15 mouse cellular contexts compared by ENCODE assay signal in the genomic region with DNA sequence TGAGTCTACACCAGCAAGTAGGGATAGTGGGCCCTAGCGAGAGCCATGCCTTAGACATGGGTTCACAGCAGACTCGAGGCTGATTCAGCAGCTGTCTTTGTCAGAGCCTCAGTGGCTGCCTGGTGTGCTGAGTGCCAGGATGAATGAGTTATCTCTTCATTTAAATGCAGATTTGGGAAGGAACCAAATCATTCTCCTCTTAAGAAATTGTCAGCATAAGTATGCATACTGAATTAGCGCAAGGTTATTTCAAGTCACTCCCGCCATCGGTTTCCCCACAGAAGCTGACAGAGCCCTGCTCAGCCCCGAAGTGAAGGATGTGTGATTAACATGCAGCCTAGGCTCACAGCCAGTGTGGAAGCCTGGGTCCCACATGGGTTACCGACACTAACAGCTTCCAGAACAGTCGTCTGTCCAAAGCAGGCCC. TPM values are rescaled to one million over a fixed set of nuclear protein-coding genes. Genes with fewer than 3 reads are reported as not detected.
DNase-seq lines count a peak whose midpoint lies in the region; ATAC-seq and TF ChIP-seq lines count a peak whose summit lies in the region.
"Had no signal": no experiment of that assay in that cellular context is flagged by ENCODE, and none has a peak within 500 bp of the region (broad histone marks: within the 10 kb centered on the region; RNA-seq: fewer than 3 reads in every experiment).

No protein-coding gene starts in this region.

- H3K27ac ChIP-seq in lung, embryonic 14.5 days (ENCODE audit: low read depth) = no peak overlapping the region
- peak overlapping the region; percentile 62 for H3K27ac ChIP-seq in forebrain, embryonic 15.5 days (replicated peaks)
- H3K27ac ChIP-seq in hindbrain, embryonic 15.5 days (replicated peaks) = no peak overlapping the region
- H3K27ac ChIP-seq in neural tube, embryonic 15.5 days (replicated peaks) = no peak overlapping the region
- H3K27ac ChIP-seq: limb, embryonic 15.5 days; stomach, embryonic 15.5 days had no signal

- no peak for TF ChIP-seq CTCF in lung, embryonic 14.5 days (IDR thresholded peaks at IDR 0.05; ENCODE audit: low read depth)
- TF ChIP-seq CTCF in lung, adult 2 months (IDR thresholded peaks at IDR 0.05; ENCODE audit: insufficient read depth, low read length) = no peak

- peaks cover 4% of the 10 kb centered on the region; the same call in 1 of the 2 replicates for H3K27me3 ChIP-seq in lung, embryonic 14.5 days (ENCODE audit: insufficient read depth, low read length)
- H3K27me3 ChIP-seq in forebrain, embryonic 15.5 days = no peaks in the 10 kb centered on the region
- no peaks in the 10 kb centered on the region for H3K27me3 ChIP-seq in hindbrain, embryonic 15.5 days
- H3K27me3 ChIP-seq in neural tube, embryonic 15.5 days (replicated peaks) = no peaks in the 10 kb centered on the region
- H3K27me3 ChIP-seq: limb, embryonic 15.5 days; stomach, embryonic 15.5 days had no signal

- DNase-seq in lung, embryonic 14.5 days = peak; percentile 7
- no peak for DNase-seq in lung, postnatal 36 days
- DNase-seq in adrenal gland, postnatal 36 days = no peak
- no peak for DNase-seq in lung, adult 2 months
- DNase-seq: heart, adult 18-20 months; kidney, postnatal 10 days; lung, postnatal 10 days had no signal

- no peak for TF ChIP-seq POLR2A in lung, adult 2 months (IDR thresholded peaks at IDR 0.05; ENCODE audit: borderline replicate concordance, extremely low read depth, low read depth, low read length)

- H3K9ac ChIP-seq in lung, embryonic 14.5 days = no peak overlapping the region
- H3K9ac ChIP-seq in forebrain, embryonic 15.5 days (replicated peaks) = no peak overlapping the region
- H3K9ac ChIP-seq in hindbrain, embryonic 15.5 days = no peak overlapping the region
- H3K9ac ChIP-seq in neural tube, embryonic 15.5 days (replicated peaks) = no peak overlapping the region
- H3K9ac ChIP-seq: limb, embryonic 15.5 days; stomach, embryonic 15.5 days had no signal

- 46% methylated on average over 8 of the region's 8 CpGs for WGBS in lung, embryonic 14.5 days
- 28% methylated on average over 8 of the region's 8 CpGs for WGBS in forebrain, embryonic 15.5 days
- WGBS in hindbrain, embryonic 15.5 days = 19% methylated on average over 8 of the region's 8 CpGs
- WGBS in neural tube, embryonic 15.5 days = 27% methylated on average over 8 of the region's 8 CpGs
- WGBS in lung, adult 2 months = 57% methylated on average over 8 of the region's 8 CpGs

- no peaks in the 10 kb centered on the region for H3K9me3 ChIP-seq in lung, embryonic 14.5 days (ENCODE audit: low read depth, low read length)
- H3K9me3 ChIP-seq in forebrain, embryonic 15.5 days = no peaks in the 10 kb centered on the region
- H3K9me3 ChIP-seq in hindbrain, embryonic 15.5 days = no peaks in the 10 kb centered on the region
- no peaks in the 10 kb centered on the region for H3K9me3 ChIP-seq in neural tube, embryonic 15.5 days (replicated peaks)
- H3K9me3 ChIP-seq: limb, embryonic 15.5 days; stomach, embryonic 15.5 days had no signal

- no peak overlapping the region for H3K4me3 ChIP-seq in lung, embryonic 14.5 days (ENCODE audit: low read depth, low read length)
- H3K4me3 ChIP-seq in forebrain, embryonic 15.5 days = no peak overlapping the region
- H3K4me3 ChIP-seq in hindbrain, embryonic 15.5 days = no peak overlapping the region
- no peak overlapping the region for H3K4me3 ChIP-seq in neural tube, embryonic 15.5 days (replicated peaks)
- no peak overlapping the region for H3K4me3 ChIP-seq in lung, adult 2 months (replicated peaks; ENCODE audit: extremely low read depth, low read depth, low read length)
- H3K4me3 ChIP-seq: limb, embryonic 15.5 days; stomach, embryonic 15.5 days had no signal

- ATAC-seq in lung, embryonic 14.5 days (ENCODE audit: insufficient read depth) = no peak
- ATAC-seq in forebrain, embryonic 15.5 days (replicated peaks) = peak; percentile 78
- peak; percentile 68; the same call in 1 of the 2 replicates for ATAC-seq in hindbrain, embryonic 15.5 days (ENCODE audit: low FRiP score, low read depth)
- ATAC-seq in neural tube, embryonic 15.5 days (ENCODE audit: low FRiP score) = peak; percentile 59
- ATAC-seq: activated CD4-positive, CD25-positive, alpha-beta regulatory T cell, adult 4 months had no signal

- H3K36me3 ChIP-seq in lung, embryonic 14.5 days (ENCODE audit: insufficient read depth) = no peaks in the 10 kb centered on the region
- no peaks in the 10 kb centered on the region for H3K36me3 ChIP-seq in forebrain, embryonic 15.5 days
- no peaks in the 10 kb centered on the region for H3K36me3 ChIP-seq in hindbrain, embryonic 15.5 days
- H3K36me3 ChIP-seq in neural tube, embryonic 15.5 days = no peaks in the 10 kb centered on the region
- H3K36me3 ChIP-seq: limb, embryonic 15.5 days; stomach, embryonic 15.5 days had no signal

- H3K4me2 ChIP-seq in lung, embryonic 14.5 days = no peak overlapping the region
- H3K4me2 ChIP-seq in forebrain, embryonic 15.5 days (replicated peaks) = no peak overlapping the region
- H3K4me2 ChIP-seq in hindbrain, embryonic 15.5 days = no peak overlapping the region
- no peak overlapping the region for H3K4me2 ChIP-seq in neural tube, embryonic 15.5 days
- H3K4me2 ChIP-seq: limb, embryonic 15.5 days; stomach, embryonic 15.5 days had no signal

- H3K4me1 ChIP-seq in lung, embryonic 14.5 days (ENCODE audit: insufficient read depth) = no peaks in the 10 kb centered on the region
- peaks cover 12% of the 10 kb centered on the region for H3K4me1 ChIP-seq in forebrain, embryonic 15.5 days
- peaks cover 13% of the 10 kb centered on the region; the same call in 1 of the 2 replicates for H3K4me1 ChIP-seq in hindbrain, embryonic 15.5 days (replicated peaks)
- peaks cover 9% of the 10 kb centered on the region; the same call in 1 of the 2 replicates for H3K4me1 ChIP-seq in neural tube, embryonic 15.5 days
- H3K4me1 ChIP-seq in lung, adult 2 months (ENCODE audit: control insufficient read depth, insufficient read depth, low read length) = no peaks in the 10 kb centered on the region
- H3K4me1 ChIP-seq: limb, embryonic 15.5 days; stomach, embryonic 15.5 days had no signal

RNA-seq across cellular contexts. Expression of gene Adgra1, which starts 27.8 kb away (rescaled TPM):
- polyA plus RNA-seq in lung, embryonic 14.5 days (2014; fragmentation: Nextera tagmentation; extraction: Ambion mirVana) = not detected in 2 replicates
- polyA plus RNA-seq in forebrain, embryonic 15.5 days (2015; fragmentation: Nextera tagmentation; extraction: Ambion mirVana) = 11.8 and 12.3 TPM in 2 replicates
- polyA plus RNA-seq in hindbrain, embryonic 15.5 days (2015; fragmentation: Nextera tagmentation; extraction: Ambion mirVana) = 26.2 and 26.5 TPM in 2 replicates
- polyA plus RNA-seq in neural tube, embryonic 15.5 days (2015; fragmentation: Nextera tagmentation; extraction: Ambion mirVana) = 31.1 and 34.1 TPM in 2 replicates
- 1 to 10 TPM; 2.2 to 3.9 TPM for total RNA-seq in adrenal gland, postnatal 36 days (2021)
- polyA plus RNA-seq in lung, adult 2 months (2012; rRNA removed) = 0.09 and 0.12 TPM in 2 replicates
- total RNA-seq: hematopoietic stem cell, adult 5-6 weeks; monocyte, adult 5-6 weeks had no signal
- polyA plus RNA-seq: activated CD4-positive, CD25-positive, alpha-beta regulatory T cell, adult 4 months had no signal

Comparison
In these comparisons a context has a peak if more than half of its experiments do, and no peak if none do; other contexts are left out.
1. RNA of gene Adgra1, which starts 27.8 kb away (polyA plus RNA-seq): 31.1 to 34.1 TPM in neural tube, embryonic 15.5 days, 26.2 to 26.5 TPM in hindbrain, embryonic 15.5 days and 11.8 to 12.3 TPM in forebrain, embryonic 15.5 days; 0.09 to 0.12 TPM in lung, adult 2 months and not detected in lung, embryonic 14.5 days; every median in the first group is over 10 times any median in the second.